Mouse (Mus musculus) c-Kit-positive CD71-positive TER-119-positive erythroid progenitor cells, embryonic 14.5 days (primary cell): ENCODE measurements at regions not wholly inside any gene's neighbourhood (a gene's known extent, or its start where the extent isn't known, plus 50 kb on each side); places are given as distances from the start of the nearest gene placed in this dataset.

Experiments used
- DNase-seq: peaks from one replicate; pipeline ENCODE4 v3.0.0-alpha.2; 2013; ENCODE audit warnings: low spot score

DNA sequence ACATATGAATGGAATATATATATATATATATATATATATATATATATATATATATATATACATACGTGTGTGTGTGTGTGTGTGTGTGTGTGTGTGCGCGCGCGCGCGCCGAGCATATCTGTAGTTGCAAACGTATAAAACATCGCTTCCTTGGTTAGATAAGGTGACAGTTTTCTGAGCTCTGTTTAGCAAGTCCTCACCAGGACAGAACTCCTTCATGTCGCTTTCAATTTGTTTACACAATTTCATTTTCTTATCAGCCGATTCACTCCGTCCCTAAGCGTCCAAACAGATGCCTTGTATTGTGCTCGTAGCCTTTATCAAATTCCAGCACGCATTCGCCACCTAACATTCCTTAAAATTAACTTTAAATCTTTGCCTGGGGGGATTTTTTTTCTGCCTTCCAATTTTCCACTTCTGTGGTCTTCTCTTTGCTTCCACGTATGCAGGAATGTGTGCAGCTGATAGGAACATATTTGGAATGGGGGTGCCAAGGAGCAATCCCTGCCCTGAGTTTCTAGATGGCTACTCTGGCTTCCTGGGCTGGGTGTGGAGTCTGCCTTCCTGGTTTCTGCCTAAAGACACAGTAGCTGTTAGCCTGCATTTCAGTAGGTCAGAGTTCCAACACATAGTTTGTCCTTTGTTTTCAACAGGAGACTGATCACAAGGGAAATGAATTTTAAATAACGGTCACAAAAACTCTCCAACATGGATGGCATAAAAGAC is 575.7 kb downstream of the Robo2 start:
- DNase-seq, result peak; percentile 33

GRCm38 (mm10) chr16:73821387-73822338 is 590.0 kb downstream of the Robo2 start:
- DNase-seq, result peak; percentile 74

DNA sequence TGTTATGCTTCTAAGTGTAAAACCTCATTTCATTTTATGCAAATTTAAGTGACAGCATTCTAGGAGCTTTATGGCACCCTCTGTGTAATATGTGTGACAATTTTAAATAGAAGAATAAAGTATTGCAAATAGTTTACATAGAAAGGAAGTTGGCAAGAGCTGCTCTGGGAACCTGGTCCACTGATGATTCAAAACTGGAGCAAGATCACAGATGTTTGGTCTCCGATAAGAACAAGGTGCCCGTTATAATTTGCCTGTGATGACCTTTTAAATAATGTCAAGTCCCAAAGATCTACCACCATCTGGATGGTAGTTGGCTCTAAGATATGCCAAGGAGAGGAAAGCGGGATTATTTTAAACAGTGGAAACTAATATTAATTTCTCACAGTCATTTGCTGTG is 607.1 kb downstream of the Robo2 start:
- no peak for DNase-seq

GRCm38 (mm10) chr16:73796528-73797171 is 615.0 kb downstream of the Robo2 start:
- no peak for DNase-seq

- no peak for DNase-seq
Measured at GRCm38 (mm10) chr16:73785074-73785438, 626.6 kb downstream of the Robo2 start.

DNA sequence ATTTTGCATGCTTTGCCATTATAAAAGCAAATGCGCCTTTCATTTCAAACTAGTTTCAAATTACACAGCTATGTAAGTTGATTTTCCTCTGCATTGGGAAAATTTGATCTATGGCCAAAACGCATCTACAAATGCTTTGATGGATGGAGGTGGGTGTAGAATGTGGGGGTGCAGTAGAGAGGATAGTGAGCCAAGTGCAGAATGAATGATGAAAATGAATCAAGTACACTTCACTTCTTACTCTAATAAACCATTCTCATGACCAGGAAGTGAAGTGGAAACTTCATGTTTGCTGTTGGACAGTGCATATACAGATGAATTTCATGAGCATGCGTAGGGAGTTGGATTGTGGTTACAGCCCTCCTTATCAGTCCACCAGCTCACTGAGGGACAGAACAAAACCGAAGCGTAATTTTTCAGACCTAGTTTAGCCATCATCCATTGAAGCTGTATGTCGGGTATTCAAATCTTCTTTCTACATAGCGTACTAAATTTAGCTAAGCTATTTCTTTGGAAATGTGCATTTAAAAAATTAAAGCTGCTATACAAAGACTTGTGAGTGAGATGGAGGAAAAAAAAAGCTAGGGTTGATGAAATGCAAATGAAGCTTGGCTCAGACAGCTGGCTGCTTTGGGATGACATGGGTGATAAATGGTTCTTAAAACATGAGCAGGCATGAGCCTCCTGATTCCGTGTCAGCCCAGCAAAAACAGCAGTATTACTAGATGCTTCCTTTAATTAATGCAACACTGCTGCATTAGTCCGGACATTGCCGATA is 627.1 kb downstream of the Robo2 start:
- no peak for DNase-seq

DNA sequence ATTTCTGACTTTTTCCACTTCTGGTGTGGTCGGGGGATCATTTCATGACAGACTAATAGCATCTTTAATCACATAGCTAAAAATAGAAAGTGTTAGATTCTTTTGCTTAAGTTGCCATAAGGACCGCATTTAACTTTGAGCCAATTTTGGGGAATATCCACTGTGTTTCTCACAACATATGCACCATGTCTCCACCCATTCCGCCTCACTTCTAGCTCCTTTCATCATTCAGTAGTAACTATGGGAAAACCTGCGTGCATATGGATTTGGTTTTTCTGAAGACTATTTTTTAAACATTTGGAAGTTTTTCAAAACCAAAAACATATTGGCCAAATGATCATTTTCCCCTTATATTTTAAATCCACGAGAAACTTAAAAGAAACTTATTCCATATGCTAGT is 639.2 kb downstream of the Robo2 start:
- no peak for DNase-seq

DNA sequence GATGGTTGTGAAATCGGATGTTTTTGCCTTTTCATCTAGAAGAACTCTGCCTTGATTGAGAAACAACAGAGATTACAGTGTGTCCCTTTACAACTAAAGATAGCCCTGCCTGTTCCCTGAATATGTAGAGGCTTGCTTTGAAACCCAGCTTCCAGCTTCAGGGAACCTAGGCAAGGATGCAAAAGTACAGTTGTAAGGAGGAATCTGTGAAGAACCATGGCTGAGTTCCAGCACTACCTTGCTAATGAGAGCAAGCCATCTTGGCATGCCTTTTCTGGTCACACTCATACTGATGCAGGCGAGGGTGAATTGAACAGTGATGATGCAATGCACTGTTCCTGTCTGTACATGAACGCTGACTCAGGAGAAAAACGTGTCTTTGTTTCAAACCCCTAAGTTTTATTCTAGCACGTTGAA is 641.2 kb downstream of the Robo2 start:
- no peak for DNase-seq

GRCm38 (mm10) chr16:73769729-73770128 is 641.9 kb downstream of the Robo2 start:
- no peak for DNase-seq

DNA sequence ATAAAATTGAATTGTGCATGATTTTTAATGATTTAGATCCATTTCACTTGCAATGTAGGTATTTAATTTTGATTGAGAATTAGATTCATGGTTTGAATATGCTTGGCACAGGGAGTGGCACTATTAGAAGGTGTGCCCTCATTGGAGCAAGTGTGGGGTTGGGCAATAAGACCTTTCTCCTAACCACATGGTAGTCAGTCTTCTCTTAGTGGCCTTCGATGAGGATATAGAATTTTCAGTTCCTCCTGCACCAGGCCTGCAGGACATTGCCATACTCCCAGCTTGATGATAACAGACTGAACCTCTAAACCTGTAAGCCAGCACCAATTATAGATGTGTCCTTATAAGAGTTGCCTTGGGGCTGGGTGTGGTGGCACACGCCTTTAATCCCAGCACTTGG is 642.9 kb downstream of the Robo2 start:
- no peak for DNase-seq

GRCm38 (mm10) chr16:73765184-73765583 is 646.4 kb downstream of the Robo2 start:
- DNase-seq, result no peak

DNA sequence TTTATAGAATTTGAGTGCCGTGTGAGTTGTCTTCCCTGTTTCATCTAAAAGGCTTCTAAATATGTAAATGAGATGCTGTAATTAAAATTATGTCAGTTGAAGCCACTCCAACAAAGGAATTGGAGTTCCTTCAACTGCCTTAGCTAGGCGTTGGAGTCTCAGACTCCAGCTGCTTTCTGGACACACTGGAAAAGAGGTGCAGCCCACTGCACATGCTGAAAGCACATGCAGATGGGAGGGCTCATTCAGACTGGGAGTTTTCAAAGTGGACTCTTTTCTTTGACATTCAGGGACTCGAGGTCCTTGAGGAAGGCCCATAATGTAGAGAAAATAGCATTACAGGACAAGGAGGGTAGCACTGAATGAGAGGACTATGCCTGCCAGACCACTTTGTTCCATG is 650.7 kb downstream of the Robo2 start:
- DNase-seq, result no peak

DNA sequence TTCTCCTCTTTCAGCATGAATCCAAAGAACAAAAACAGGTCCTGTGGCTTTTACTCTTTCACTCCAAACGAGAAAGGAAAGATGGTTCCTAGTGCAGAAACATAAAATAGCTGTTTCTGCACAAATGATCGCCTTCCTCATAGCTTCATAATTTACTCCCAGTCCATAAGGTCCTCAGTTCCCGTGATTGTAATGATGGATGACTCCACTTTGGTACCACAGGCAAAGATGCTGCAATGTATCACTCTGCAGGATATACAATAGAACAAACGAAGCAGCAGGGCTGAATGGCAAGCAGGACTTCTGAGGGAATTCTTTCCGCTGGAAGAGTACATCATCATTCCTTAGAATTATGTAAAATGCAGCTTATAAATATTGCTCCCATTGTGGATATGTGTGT is 652.8 kb downstream of the Robo2 start:
- no peak for DNase-seq

GRCm38 (mm10) chr16:73754302-73754701 is 657.3 kb downstream of the Robo2 start:
- no peak for DNase-seq

DNA sequence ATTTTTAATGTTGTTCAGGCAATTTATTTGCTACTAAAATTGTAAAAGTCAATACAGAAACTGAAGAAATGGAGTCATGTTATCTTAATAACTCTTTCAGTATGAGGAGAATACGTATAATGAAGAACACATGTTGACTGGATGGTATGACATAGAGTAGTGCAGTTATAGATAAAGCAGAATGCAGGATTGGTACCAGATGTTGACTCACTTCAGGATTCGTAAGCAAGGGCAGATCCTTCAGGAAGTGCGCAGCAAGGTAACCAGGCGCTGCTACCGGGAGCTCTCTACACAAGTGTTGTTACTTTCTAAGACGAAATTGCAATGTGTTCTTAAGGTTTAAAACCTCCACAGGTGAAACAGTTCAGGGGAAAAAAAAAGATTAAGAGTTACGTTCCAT is 683.3 kb downstream of the Robo2 start:
- DNase-seq, result no peak

GRCm38 (mm10) chr16:73719691-73720090 is 691.9 kb downstream of the Robo2 start:
- DNase-seq, result no peak

DNA sequence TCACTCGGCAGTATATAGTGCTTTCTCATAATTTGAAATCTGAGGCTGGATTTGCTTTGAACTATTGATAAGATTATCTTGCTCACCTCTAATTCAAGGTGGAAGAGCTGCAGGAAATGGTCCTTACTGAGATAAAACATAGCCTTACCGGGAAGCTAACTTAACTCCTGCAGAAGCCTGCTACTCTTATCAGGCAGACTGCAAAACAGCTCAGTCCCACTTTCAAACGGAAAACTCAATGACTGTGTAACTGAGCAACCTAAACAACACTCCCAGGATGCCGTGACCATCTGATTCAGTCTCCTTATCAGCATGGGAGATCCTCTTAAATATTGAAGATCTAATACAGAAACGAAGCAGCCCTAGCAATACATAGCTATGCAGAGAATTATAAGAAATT is 695.3 kb downstream of the Robo2 start:
- DNase-seq, result no peak

DNA sequence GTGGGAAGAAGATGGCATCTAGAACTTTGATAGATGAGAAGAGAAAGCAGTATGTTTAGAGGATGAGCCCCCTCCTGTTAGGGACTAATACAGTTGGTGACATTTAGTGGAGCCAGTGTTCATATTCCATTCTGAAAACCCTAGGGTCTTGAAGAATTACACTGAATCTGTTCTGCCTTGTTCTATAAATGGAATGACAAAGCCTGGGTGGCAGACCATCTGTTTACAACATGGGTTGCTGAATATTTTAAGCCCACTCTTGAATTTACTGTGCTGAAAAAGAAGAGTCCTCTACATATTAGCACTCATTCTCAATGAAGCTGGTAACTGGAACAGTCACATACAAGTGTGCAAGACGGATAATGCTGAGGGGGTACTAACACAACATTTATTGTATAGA is 704.6 kb downstream of the Robo2 start:
- no peak for DNase-seq

- DNase-seq, result no peak
Measured at GRCm38 (mm10) chr16:73689274-73689673, 722.4 kb downstream of the Robo2 start.

- DNase-seq, result no peak
Measured at GRCm38 (mm10) chr16:73679804-73680203, 731.8 kb downstream of the Robo2 start.

- DNase-seq, result no peak
Measured at GRCm38 (mm10) chr16:73670516-73670915, 741.1 kb downstream of the Robo2 start.
